45 mouse cellular contexts compared by ENCODE assay signal in the genomic region with DNA sequence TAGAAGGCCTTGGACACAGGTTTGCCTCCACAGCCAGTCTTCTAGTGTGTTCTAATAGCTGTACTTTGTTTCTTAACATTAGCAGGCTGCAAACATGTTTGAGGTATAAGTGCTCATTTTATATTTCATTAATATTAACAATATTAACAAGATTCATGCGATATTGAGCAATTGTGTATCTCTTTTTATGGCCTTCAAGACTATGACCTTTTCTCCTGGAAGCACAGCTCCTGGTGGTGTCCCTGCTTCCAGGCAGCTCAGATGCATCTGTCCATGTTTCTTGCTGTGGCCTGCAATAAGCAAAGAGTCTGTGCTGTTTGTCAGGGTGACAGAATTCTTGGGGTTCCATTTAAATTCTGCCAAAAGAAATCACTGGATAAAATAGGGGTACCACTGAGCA. TPM values are rescaled to one million over a fixed set of nuclear protein-coding genes. Genes with fewer than 3 reads are reported as not detected.
"Had no signal": no experiment of that assay in that cellular context is flagged by ENCODE, and none has a peak within 500 bp of the region (broad histone marks: within the 10 kb centered on the region; RNA-seq: fewer than 3 reads in every experiment).

No protein-coding gene starts in this region.

- H3K4me1 ChIP-seq: limb, embryonic 10.5 days; limb, embryonic 12.5 days; limb, embryonic 13.5 days; limb, embryonic 15.5 days; liver, embryonic 13.5 days; liver, embryonic 15.5 days; lung, embryonic 15.5 days; midbrain, embryonic 12.5 days; midbrain, embryonic 13.5 days; midbrain, embryonic 15.5 days had no signal

- DNase-seq: left cerebral cortex, postnatal 4 days; liver; liver, embryonic 13.5 days; liver, postnatal 0 days; lung, adult 18-20 months; lung, adult 2 months; lung, embryonic 14.5 days; lung, postnatal 10 days; lung, postnatal 14 days; lung, postnatal 36 days; lung, postnatal 4 days; midbrain, embryonic 14.5 days had no signal

- H3K27ac ChIP-seq: left cerebral cortex, adult 2 months; limb, embryonic 10.5 days; limb, embryonic 12.5 days; limb, embryonic 13.5 days; limb, embryonic 15.5 days; liver, embryonic 13.5 days; liver, embryonic 14.5 days; liver, embryonic 15.5 days; lung, embryonic 15.5 days; macrophage; midbrain, embryonic 10.5 days; midbrain, embryonic 12.5 days; midbrain, embryonic 13.5 days; midbrain, embryonic 15.5 days had no signal

- H3K4me3 ChIP-seq: left cerebral cortex, adult 2 months; limb, embryonic 10.5 days; limb, embryonic 12.5 days; limb, embryonic 13.5 days; limb, embryonic 15.5 days; liver, embryonic 13.5 days; liver, embryonic 15.5 days; lung, embryonic 15.5 days; megakaryocyte, embryonic 14.5 days; midbrain, embryonic 10.5 days; midbrain, embryonic 12.5 days; midbrain, embryonic 13.5 days; midbrain, embryonic 15.5 days; myocyte had no signal

- H3K9me3 ChIP-seq: limb, embryonic 10.5 days; limb, embryonic 12.5 days; limb, embryonic 13.5 days; limb, embryonic 15.5 days; liver, embryonic 13.5 days; liver, embryonic 15.5 days; lung, embryonic 15.5 days; midbrain, embryonic 10.5 days; midbrain, embryonic 12.5 days; midbrain, embryonic 13.5 days; midbrain, embryonic 15.5 days had no signal

- H3K9ac ChIP-seq: limb, embryonic 12.5 days; limb, embryonic 13.5 days; limb, embryonic 15.5 days; liver, embryonic 13.5 days; liver, embryonic 14.5 days; liver, embryonic 15.5 days; liver, postnatal 0 days; lung, embryonic 14.5 days; lung, embryonic 15.5 days; midbrain, embryonic 12.5 days; midbrain, embryonic 13.5 days; midbrain, embryonic 15.5 days had no signal

- ATAC-seq: liver, postnatal 0 days; lung, postnatal 0 days; midbrain, embryonic 13.5 days; midbrain, embryonic 15.5 days; midbrain, embryonic 16.5 days had no signal

- H3K36me3 ChIP-seq: limb, embryonic 10.5 days; limb, embryonic 12.5 days; limb, embryonic 13.5 days; limb, embryonic 15.5 days; liver, embryonic 13.5 days; liver, embryonic 15.5 days; lung, embryonic 15.5 days; midbrain, embryonic 10.5 days; midbrain, embryonic 12.5 days; midbrain, embryonic 13.5 days; midbrain, embryonic 15.5 days had no signal

- H3K4me2 ChIP-seq: limb, embryonic 12.5 days; limb, embryonic 13.5 days; limb, embryonic 15.5 days; liver, embryonic 11.5 days; liver, embryonic 13.5 days; liver, embryonic 15.5 days; lung, embryonic 14.5 days; lung, embryonic 15.5 days; midbrain, embryonic 11.5 days; midbrain, embryonic 12.5 days; midbrain, embryonic 13.5 days; midbrain, embryonic 15.5 days had no signal

- H3K27me3 ChIP-seq: limb, embryonic 12.5 days; limb, embryonic 13.5 days; limb, embryonic 15.5 days; liver, embryonic 13.5 days; liver, embryonic 15.5 days; lung, embryonic 15.5 days; midbrain, embryonic 12.5 days; midbrain, embryonic 13.5 days; midbrain, embryonic 15.5 days had no signal

RNA-seq across cellular contexts. Expression of gene Adh4, which starts 5.7 kb away (rescaled TPM):
- total RNA-seq: left cerebral cortex, adult 18-20 months; left cerebral cortex, adult 2 months; left cerebral cortex, adult 8-10 months; left cerebral cortex, postnatal 10 days; left cerebral cortex, postnatal 14 days; left cerebral cortex, postnatal 25 days; left cerebral cortex, postnatal 36 days; left cerebral cortex, postnatal 4 days; megakaryocyte progenitor cell, adult 5-6 weeks; megakaryocyte, adult 5-6 weeks; megakaryocyte-erythroid progenitor cell, adult 5-6 weeks; midbrain, postnatal 0 days; monocyte, adult 5-6 weeks had no signal
- polyA plus RNA-seq: limb, embryonic 10.5 days; limb, embryonic 11.5 days; limb, embryonic 12.5 days; limb, embryonic 13.5 days; limb, embryonic 14.5 days; liver, embryonic 11.5 days; liver, embryonic 13.5 days; liver, embryonic 15.5 days; lung, adult 2 months; lung, embryonic 14.5 days; lung, embryonic 15.5 days; lung, embryonic 16.5 days; lung, postnatal 0 days; macrophage; midbrain, embryonic 10.5 days; midbrain, embryonic 11.5 days; midbrain, embryonic 12.5 days; midbrain, embryonic 13.5 days; midbrain, embryonic 14.5 days; midbrain, embryonic 15.5 days; midbrain, embryonic 16.5 days; midbrain, postnatal 0 days; myocyte had no signal
